Mouse (Mus musculus) small intestine, adult 2 months (tissue): Measurements from ENCODE around the gene Cyp4v3.
"Not testable (repeated sequence)": the region's sequence is repeated elsewhere in the genome, so short reads cannot be mapped to it uniquely, and the experiment has no call there.

Experiments used
- CTCF ChIP-seq: fragments of 200-500 bp; IDR thresholded peaks from 2 replicates; pipeline ENCODE4 v1.5.1; 2012; ENCODE audit warnings: low read depth, mild to moderate bottlenecking, control low read depth, inconsistent platforms, low read length, moderate library complexity, mixed read lengths; ENCODE audit not compliant: insufficient replicate concordance, insufficient read length; ENCODE audit errors: extremely low read depth
- POLR2A ChIP-seq: fragments of 200-500 bp; IDR thresholded peaks from 2 replicates; pipeline ENCODE4 v1.6.1; 2012; ENCODE audit warnings: low read depth, mild to moderate bottlenecking, control low read depth, inconsistent platforms, low read length, moderate library complexity

DNA sequence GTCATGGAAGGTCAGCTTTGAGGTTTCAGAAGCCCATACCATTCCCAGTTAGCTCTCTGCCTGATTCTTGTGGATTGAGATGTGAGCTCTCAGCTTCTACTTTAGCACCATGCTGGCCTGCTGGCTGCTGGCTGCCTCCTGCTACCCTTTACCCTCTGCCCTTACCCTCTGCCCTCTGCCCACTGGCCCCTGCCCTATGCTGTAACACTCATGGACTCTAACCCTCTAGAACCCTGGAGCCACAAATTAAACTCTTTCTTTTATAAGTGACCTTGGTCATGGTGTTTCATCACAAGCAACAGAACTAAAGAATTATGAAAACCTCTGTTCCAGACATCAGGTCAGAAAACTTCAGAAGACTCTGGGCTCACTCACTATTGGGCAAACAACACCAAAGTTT, 5.9 kb downstream of the Cyp4v3 start:
- not testable (repeated sequence) for TF ChIP-seq CTCF, POLR2A
